8 mouse cellular contexts compared by ENCODE assay signal in genomic region chr5:23154439-23154838, GRCm38 (mm10).
A peak's percentile ranks its signal among the peaks of the same experiment; 100 is the strongest.
DNase-seq lines count a peak whose midpoint lies in the region.

No protein-coding gene starts in this region.

- DNase-seq in embryo, embryonic 10 days (ENCODE audit: low spot score), result peak; percentile 14
- DNase-seq in embryo, embryonic 9.5 days (ENCODE audit: extremely low spot score), result no peak
- peak; percentile 5 to 23 for DNase-seq in kidney, postnatal 4 days
- no peak for DNase-seq in kidney, adult 9 months
- DNase-seq in 416B (ENCODE audit: low read depth) (peak; percentile 30), ZHBTc4 (ENCODE audit: low read depth, low spot score) (peak; percentile 64)
- no peak for DNase-seq in frontal cortex, postnatal 10 days (ENCODE audit: low spot score in 2 of 2)
- no peak for DNase-seq in urinary bladder, adult 18-20 months (ENCODE audit: low spot score in 2 of 2)

Comparison
In these comparisons a context has a peak if more than half of its experiments do, and no peak if none do; other contexts are left out.
1. DNase-seq: peak in embryo, embryonic 10 days (single experiment), kidney, postnatal 4 days (2 of 2), 416B (single experiment) and ZHBTc4 (single experiment); none in embryo, embryonic 9.5 days (single experiment), kidney, adult 9 months (single experiment), frontal cortex, postnatal 10 days (0 of 2) and urinary bladder, adult 18-20 months (0 of 2).